Mouse (Mus musculus): ENCODE measurements around the gene Hoxd10.

DNA sequence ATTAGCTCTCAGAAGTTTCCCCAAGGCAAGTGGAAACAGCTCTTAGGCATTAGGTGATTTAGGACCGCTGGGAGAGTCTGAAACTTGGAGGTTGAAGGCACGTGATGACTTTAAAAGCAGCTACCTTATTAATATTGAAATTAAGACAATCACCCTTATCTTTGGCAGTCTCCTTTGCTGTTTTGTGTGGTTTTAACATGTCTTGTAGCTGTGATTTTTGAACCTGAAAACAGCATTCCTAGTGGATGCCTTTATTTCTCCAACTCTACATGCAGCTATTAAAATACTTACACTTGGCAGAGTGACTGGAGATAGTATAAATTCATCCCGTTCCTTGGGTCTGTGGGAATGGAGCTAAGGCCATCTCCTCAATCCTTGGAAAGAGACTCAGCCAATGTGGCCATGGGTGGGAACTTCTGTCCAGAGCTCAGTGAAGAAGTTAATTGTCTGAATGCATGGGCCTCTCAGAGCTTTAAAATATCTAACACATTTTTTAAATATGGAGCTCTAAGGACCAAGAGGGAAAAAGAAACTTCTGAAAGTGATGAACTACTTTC is 21.0 kb upstream of the Hoxd10 start:
- TF ChIP-seq POLR2A (IDR thresholded peaks at IDR 0.05; ENCODE audit: extremely low read depth, insufficient read depth, low read length), result no peak
- TF ChIP-seq CTCF (IDR thresholded peaks at IDR 0.05; ENCODE audit: low read depth, low read length), result no peak
